Mouse (Mus musculus): Measurements from ENCODE around the gene Poll. TPM values are rescaled to one million over a fixed set of nuclear protein-coding genes. Genes with fewer than 3 reads are reported as not detected.

The Poll gene
- polyA plus RNA-seq, 1 experiment = 9.0 TPM

- WGBS = 96% methylated on average over 2 of the region's 2 CpGs
- TF ChIP-seq CTCF (IDR thresholded peaks at IDR 0.05; ENCODE audit: extremely low read depth, insufficient read depth, insufficient read length, insufficient replicate concordance) (no peak), POLR2A (IDR thresholded peaks at IDR 0.05; ENCODE audit: low read depth, low read length) (no peak)
- H3K27me3 ChIP-seq (ENCODE audit: control insufficient read depth, insufficient read depth, low read length) = no peaks in the 10 kb centered on the region
- no peaks in the 10 kb centered on the region for H3K4me1 ChIP-seq (ENCODE audit: control insufficient read depth, insufficient read depth, insufficient read length)
- no peak for DNase-seq (ENCODE audit: low read depth in 1 of 2, low spot score in 2 of 2)
- no peak overlapping the region for H3K4me3 ChIP-seq (ENCODE audit: extremely low read depth, insufficient read depth, insufficient read length)
- H3K27ac ChIP-seq (ENCODE audit: insufficient read depth, low read length) = no peak overlapping the region
- H3K36me3 ChIP-seq (ENCODE audit: control insufficient read depth, insufficient read depth, low read length) = peaks cover 42% of the 10 kb centered on the region
Measured at GRCm38 (mm10) chr19:45515341-45515740, 45.0 kb downstream of the Poll start.

DNA sequence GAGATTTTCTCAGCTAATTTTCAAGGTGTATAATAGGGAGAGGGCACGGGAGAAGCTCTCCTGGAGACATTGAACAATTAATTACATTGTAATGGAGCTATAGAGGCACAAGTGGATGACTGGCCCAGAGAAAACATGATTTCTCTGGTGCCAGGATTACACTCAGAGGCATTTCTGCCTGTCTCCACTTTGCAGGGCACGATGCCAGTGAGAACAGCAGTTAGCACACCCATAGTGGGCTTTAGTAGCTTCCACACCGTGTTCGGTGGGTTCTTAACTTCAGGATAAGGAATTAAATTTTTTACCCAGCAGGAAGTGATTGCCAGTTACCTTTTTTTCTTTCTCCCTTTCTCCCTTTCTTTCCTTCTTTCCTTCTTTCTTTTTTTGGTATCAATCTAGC, 48.9 kb downstream of the Poll start:
- Histone ChIP-seq H3K36me3 (ENCODE audit: control insufficient read depth, insufficient read depth, low read length) (peaks cover 21% of the 10 kb centered on the region), H3K4me1 (ENCODE audit: control insufficient read depth, insufficient read depth, insufficient read length) (no peaks in the 10 kb centered on the region), H3K27me3 (ENCODE audit: control insufficient read depth, insufficient read depth, low read length) (no peaks in the 10 kb centered on the region), H3K27ac (ENCODE audit: insufficient read depth, low read length) (no peak overlapping the region), H3K4me3 (ENCODE audit: extremely low read depth, insufficient read depth, insufficient read length) (no peak overlapping the region)
- 87% methylated on average over 4 of the region's 4 CpGs for WGBS
- TF ChIP-seq CTCF (IDR thresholded peaks at IDR 0.05; ENCODE audit: extremely low read depth, insufficient read depth, insufficient read length, insufficient replicate concordance) (no peak), POLR2A (IDR thresholded peaks at IDR 0.05; ENCODE audit: low read depth, low read length) (no peak)
- DNase-seq (ENCODE audit: low read depth in 1 of 2, low spot score in 2 of 2) = no peak

GRCm38 (mm10) chr19:45510680-45511079, 49.7 kb downstream of the Poll start:
- Histone ChIP-seq H3K4me3 (ENCODE audit: extremely low read depth, insufficient read depth, insufficient read length) (no peak overlapping the region), H3K4me1 (ENCODE audit: control insufficient read depth, insufficient read depth, insufficient read length) (no peaks in the 10 kb centered on the region), H3K36me3 (ENCODE audit: control insufficient read depth, insufficient read depth, low read length) (peaks cover 17% of the 10 kb centered on the region), H3K27ac (ENCODE audit: insufficient read depth, low read length) (no peak overlapping the region), H3K27me3 (ENCODE audit: control insufficient read depth, insufficient read depth, low read length) (no peaks in the 10 kb centered on the region)
- WGBS = 81% methylated on average over 3 of the region's 3 CpGs
- TF ChIP-seq POLR2A (IDR thresholded peaks at IDR 0.05; ENCODE audit: low read depth, low read length) (no peak), CTCF (IDR thresholded peaks at IDR 0.05; ENCODE audit: extremely low read depth, insufficient read depth, insufficient read length, insufficient replicate concordance) (no peak)
- no peak for DNase-seq (ENCODE audit: low read depth in 1 of 2, low spot score in 2 of 2)

DNA sequence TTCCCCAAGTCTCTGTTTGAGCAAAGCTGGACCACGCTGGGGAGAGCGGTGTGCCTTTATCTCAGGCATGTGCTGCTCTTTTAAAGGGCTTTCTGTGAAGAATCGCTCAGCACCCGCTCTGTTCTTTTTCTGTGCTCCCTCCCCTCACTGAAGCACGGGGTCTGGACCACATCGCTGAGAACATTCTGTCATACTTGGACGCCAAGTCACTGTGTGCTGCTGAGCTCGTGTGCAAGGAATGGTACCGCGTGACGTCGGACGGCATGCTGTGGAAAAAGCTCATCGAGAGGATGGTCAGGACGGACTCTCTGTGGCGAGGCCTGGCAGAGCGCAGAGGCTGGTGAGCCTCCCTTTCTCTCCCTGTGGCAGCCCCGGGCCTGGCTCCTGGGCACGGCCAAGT, 52.8 kb downstream of the Poll start:
- TF ChIP-seq POLR2A (IDR thresholded peaks at IDR 0.05; ENCODE audit: low read depth, low read length) (no peak), CTCF (IDR thresholded peaks at IDR 0.05; ENCODE audit: extremely low read depth, insufficient read depth, insufficient read length, insufficient replicate concordance) (no peak)
- no peak for DNase-seq (ENCODE audit: low read depth in 1 of 2, low spot score in 2 of 2)
- Histone ChIP-seq H3K36me3 (ENCODE audit: control insufficient read depth, insufficient read depth, low read length) (peaks cover 7% of the 10 kb centered on the region), H3K27me3 (ENCODE audit: control insufficient read depth, insufficient read depth, low read length) (no peaks in the 10 kb centered on the region), H3K4me1 (ENCODE audit: control insufficient read depth, insufficient read depth, insufficient read length) (no peaks in the 10 kb centered on the region), H3K27ac (ENCODE audit: insufficient read depth, low read length) (no peak overlapping the region), H3K4me3 (ENCODE audit: extremely low read depth, insufficient read depth, insufficient read length) (no peak overlapping the region)
- 95% methylated on average over 19 of the region's 19 CpGs for WGBS

DNA sequence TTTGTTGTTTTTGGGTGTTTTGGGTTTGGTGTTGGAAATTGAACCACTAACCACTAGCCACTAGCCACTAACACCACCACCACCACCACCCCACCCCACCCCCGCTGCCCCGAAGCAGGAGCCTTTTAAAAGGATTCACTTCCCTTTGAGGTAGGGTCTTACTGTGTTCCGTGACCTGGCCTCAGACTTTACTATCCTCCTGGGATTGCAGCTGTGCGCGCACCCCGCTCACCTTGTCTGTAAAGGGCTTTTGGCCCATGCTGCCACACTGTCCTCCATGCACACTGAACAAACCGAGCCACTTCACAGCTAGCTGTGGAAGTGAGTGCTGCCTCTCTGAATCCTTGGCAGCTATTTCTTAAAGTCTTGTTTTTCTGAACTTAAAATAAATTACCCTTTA, 54.9 kb downstream of the Poll start:
- Histone ChIP-seq H3K4me1 (ENCODE audit: control insufficient read depth, insufficient read depth, insufficient read length) (no peaks in the 10 kb centered on the region), H3K27me3 (ENCODE audit: control insufficient read depth, insufficient read depth, low read length) (no peaks in the 10 kb centered on the region), H3K4me3 (ENCODE audit: extremely low read depth, insufficient read depth, insufficient read length) (no peak overlapping the region), H3K27ac (ENCODE audit: insufficient read depth, low read length) (no peak overlapping the region), H3K36me3 (ENCODE audit: control insufficient read depth, insufficient read depth, low read length) (peaks cover 7% of the 10 kb centered on the region)
- WGBS = 68% methylated on average over 7 of the region's 7 CpGs
- TF ChIP-seq POLR2A (IDR thresholded peaks at IDR 0.05; ENCODE audit: low read depth, low read length) (no peak), CTCF (IDR thresholded peaks at IDR 0.05; ENCODE audit: extremely low read depth, insufficient read depth, insufficient read length, insufficient replicate concordance) (no peak)
- no peak for DNase-seq (ENCODE audit: low read depth in 1 of 2, low spot score in 2 of 2)

Other genes with a start within 250 kb of the Poll start
- 8.9 and 11.2 TPM in 2 replicates for gene Btrc, start 196.8 kb downstream of the Poll start, polyA plus RNA-seq (2012; rRNA removed)
- gene Gm17018, start 84 bp upstream of the Poll start, polyA plus RNA-seq (2012; rRNA removed) = 2.3 and 5.5 TPM in 2 replicates
- gene Fbxw4, start 99.8 kb upstream of the Poll start, polyA plus RNA-seq (2012; rRNA removed) = 81.4 and 113 TPM in 2 replicates
- gene Fgf8, start 182.4 kb upstream of the Poll start, polyA plus RNA-seq (2012; rRNA removed) = 0.21 and 0.22 TPM in 2 replicates
- 68.2 and 85.3 TPM in 2 replicates for gene Npm3, start 189.1 kb upstream of the Poll start, polyA plus RNA-seq (2012; rRNA removed)
- 18.9 and 21.1 TPM in 2 replicates for gene Mgea5, start 223.3 kb upstream of the Poll start, polyA plus RNA-seq (2012; rRNA removed)

Measured in spleen, adult 2 months (tissue).